Mouse (Mus musculus) ES-CJ7 (cell line): ENCODE measurements around the gene Tmem127.
A peak's percentile ranks its signal among the peaks of the same experiment; 100 is the strongest.
"Not testable (repeated sequence)": the region's sequence is repeated elsewhere in the genome, so short reads cannot be mapped to it uniquely, and the experiment has no call there.

Experiments
- DNase-seq: peaks from one replicate; pipeline ENCODE4 v3.0.0; 2011; ENCODE audit warnings: low read depth, low spot score

The Tmem127 gene

DNA sequence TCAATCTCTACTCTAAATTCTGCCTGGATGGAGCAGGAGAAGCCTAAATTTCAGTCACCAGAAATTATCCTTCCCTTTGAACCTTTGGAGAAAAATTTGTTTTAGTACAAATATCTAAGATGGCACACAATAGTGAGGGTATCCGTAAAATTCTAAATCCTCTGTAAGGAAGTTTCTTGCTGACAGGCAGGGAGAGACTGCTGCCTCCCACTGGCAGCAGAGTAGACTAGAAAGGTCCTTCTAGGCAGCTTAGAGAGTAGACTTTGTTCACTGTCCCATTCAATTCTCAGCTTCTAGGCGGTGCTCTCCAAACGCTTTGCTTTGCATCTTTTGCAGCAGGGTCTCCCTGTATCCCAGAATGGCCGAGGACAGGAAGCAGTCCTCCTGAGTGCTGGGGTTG is 20.1 kb downstream of the Tmem127 start:
- DNase-seq, result peak; percentile 25

DNA sequence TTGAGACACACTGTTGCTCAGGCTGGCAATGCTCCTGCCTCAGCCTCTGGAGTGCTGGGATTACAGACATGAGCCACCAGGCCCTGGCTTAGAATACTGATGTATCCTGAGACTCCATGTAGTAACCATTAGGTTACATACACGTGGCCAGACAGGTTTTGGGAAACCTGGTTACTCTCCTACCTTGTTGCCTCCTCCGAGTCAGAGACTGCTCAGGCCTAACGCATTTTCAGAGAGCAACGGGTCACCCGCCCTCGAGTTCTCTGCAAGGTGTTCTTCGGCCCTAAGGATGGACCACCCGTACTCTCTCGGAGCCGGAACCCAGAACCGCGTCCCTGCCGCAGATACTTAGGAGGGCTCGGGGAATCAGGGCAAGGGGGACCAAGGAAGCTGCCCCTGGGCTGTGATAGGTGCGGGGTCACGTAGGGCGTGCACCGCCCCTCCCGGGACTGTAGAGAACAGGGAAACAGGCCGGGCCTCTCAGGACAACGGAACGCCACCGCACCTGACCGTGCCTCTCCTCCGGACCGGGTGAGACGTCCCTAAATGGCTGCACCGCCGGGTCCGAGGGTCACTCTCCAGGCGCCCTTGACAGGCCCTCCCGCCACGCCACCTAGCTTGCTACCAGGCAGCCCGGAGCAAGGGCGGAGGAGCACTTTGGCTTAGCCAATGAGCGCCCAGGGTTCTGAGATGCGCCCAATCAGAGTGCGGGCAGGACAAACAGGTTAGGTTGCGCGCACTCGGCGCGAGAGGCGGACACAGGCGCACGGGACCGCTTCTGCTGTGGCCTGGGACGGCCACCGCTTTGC is 22.0 kb downstream of the Tmem127 start, which contains the start of gene Stard7:
Gene Stard7 (plus strand): TSS at position 728 of the 809 bp plus-strand sequence.
- DNase-seq, result peak; percentile 98

DNA sequence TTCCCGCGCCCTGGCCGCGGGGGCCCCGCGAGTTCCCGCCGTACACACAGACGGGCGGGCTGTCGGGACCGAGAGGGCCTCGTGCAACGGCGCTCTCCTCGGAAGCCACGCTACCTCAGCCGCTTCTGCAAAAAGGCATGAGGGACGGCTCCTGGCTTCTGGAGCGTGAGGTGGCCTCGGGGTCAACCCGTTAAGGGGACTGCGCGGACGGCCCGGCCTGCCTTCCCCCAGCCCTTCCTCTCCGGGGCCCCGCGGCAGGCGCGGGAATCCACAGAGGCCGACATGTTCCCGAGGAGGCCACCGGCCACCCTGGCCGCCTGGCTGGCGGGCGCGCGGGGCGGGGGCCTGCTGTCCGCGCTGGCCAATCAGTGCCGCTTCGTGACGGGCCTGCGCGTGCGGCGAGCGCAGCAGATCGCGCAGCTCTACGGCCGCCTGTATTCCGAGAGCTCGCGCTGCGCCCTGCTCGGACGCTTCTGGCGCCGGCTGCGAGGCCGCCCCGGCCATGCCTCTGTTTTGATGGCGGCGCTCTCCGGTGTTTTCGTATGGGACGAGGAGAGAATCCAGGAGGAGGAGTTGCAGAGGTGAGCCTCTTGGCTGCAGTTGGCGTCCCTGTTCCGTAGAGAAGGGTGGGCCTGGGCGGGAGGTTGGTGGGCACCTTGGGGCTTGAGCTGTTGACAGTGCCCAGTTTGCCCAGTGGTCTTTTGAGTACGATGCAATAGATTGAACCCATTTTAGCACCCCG is 22.8 kb downstream of the Tmem127 start:
- peak; percentile 63 for DNase-seq

DNA sequence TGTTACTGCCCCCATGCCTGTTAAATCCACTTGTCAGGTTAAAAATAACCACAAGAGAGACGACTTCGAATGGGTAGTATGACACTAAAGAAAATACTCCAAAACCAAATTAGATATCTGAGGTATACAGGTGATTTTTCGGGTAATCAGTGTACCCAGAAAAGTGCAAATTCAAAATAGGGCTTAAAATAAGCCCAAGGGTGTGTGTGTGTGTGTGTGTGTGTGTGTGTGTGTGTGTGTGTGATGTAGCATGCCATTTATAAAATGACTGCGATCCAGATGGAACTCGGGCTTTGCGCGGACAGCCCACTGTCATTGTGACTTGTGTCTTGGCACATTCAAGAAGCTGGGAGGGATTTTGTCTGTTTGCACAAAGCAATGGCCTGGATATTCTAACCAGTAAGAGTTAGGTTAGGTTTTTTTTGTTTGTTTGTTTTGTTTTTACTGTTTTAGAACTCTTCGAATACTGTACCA is 23.4 kb downstream of the Tmem127 start:
- no peak for DNase-seq

DNA sequence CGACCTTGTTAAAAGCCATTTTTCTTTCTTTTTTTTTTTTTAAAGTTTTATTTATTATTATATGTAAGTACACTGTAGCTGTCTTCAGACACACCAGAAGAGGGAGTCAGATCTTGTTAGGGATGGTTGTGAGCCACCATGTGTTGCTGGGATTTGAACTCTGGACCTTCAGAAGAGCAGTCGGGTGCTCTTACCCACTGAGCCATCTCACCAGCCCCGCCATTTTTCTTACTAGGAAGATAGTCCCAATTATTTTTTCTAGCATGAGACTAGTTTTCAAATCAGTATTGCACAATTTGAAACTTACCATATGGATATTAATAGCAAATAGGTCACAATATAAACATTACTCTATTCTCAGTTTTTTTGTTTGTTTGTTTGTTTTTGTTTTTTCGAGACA is 24.3 kb downstream of the Tmem127 start:
- not testable (repeated sequence) for DNase-seq

DNA sequence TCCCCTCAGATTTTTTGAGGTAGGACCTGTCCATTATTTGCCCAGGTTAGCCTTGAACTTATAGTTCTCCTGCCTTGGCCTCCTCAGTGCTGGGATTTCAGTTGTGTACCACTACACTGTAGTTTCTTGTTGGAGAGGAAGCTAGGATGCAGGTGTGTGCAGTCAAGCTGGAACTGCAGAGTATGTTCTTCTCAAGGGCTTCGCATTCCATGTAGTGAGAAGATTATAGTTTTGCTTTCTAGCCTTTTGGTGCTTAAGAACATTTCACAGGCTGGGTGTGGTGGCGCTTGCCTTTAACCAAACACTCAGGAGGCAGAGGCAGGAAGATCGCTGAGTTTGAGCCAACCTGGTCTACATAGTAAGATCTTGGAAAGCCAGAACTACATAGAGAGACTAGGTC is 25.1 kb downstream of the Tmem127 start:
- no peak for DNase-seq

DNA sequence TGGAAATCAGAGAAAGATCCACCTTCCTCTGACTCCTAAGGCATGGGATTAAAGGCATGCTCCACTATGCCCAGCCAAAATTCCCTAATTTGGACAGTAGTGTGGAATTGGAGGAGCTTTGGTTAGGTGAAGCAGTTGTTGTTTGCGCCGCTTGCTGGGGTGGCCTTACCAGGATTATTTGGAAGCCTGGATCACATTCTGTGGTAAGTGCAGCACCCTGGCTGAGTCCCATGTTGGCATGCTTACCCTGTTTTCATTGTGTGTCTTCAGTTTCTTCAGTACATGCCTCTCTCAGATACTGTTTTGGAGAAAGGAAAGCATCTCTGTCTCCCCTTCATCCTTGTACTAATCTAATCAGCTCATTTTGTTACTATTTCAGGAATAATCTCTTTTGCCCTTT is 26.9 kb downstream of the Tmem127 start:
- DNase-seq, result no peak

DNA sequence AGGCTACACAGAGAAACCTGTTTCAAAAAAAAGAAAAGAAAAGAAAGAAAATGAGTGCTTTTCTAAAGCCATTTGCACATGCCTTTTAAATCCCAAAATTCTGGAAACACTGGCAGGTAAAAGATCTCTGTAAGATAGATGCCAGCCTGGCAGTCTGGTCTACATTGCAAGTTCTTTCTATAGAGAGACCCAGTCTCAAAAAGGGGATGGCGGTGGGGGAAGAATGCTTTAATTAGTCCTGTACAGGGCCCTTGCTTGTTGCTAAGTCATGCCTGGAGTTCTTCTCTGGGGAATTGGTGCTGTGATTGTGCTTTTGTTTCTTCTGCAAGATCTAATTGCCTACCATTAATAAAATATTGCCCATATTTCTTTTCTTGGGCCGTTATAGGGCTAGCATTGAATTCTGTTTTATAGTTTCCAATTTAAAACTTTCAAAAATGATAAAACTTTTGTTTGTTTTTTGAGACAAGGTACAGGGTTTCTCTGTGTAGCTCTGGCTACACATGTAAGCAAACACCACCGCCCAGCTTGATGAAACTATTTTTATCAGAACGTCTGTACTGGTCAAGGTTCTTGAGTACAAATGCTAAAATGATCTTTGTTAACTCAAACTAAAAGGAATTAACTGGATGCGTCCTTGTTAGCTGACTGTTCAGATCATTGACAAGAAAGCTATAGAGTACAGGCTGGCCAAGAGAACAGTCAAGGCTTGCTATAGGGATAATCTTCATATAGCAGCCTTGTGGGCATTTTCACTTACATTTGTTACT is 28.0 kb downstream of the Tmem127 start:
- no peak for DNase-seq

DNA sequence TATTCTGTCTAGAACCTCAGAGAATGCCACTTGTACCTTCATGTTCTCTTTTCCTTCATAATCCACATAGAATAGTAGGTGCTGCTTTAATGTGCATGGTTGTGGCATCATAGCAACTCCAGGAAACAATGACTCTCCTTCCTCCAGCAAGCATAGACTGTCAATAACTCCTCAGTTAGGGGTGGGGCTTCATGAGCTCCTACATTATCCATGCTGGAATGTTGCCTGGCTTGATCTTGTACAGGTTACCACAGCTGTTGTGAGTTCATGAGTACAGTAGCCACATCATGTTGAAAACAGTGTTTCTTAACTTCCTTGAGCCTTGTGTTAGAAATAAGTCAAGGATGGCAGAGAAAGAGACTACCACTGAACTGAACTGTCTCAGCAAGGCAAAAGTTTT is 30.5 kb downstream of the Tmem127 start:
- DNase-seq, result no peak

DNA sequence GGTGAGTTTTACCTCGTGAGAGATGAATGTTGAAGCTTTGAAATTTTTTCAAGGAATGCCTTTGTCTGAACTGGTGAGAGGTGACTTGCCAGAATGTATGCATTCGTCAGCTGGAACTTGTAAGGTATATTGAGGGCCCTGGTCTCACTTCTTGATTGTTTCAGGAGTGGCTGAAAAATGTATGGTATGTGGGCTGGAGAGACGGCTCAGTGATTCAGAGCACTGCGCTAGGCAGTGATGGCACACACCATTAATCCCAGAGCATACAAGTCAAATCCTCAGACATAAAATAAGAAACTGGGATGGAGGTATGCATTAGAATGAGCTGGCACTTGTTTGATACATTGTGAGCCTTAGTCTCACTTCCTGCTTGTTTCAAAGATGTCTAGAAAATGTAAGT is 44.5 kb downstream of the Tmem127 start:
- DNase-seq, result no peak

DNA sequence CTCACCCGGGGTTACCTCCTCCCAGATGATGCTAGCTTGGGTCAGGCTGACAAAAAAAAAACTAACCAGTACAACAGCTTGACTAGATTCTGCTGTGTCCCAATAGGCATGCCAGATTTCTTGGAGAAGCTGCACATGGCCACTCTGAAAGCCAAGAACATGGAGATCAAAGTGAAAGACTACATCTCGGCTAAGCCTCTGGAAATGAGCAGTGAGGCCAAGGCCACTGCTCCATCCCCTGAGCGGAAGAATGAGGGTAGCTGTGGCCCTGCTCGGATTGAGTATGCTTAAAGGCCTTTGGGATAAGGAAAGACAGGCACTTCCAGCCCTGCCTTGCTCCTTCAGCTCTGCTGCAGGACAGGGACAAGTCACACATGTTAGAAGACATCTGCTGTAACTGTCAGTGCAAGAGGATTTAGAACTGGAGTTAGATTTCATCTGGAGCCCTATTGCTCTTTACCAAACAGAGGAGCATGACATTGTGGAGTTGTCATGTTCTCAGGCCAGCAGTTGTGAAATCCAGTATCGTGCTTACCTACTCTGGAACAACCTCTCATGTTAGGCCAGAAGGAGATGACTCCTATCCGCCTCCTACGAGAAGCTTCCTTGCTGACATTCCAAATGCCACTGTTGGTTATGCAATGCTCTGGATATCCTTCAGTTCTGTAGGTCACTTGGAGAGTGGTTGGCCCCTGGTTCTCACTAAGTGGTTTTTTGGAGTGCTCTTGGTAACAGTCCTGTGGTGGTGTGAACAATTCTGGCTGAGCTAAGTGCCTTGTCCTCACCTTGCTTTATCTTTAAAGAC is 49.5 kb downstream of the Tmem127 start:
- no peak for DNase-seq

DNA sequence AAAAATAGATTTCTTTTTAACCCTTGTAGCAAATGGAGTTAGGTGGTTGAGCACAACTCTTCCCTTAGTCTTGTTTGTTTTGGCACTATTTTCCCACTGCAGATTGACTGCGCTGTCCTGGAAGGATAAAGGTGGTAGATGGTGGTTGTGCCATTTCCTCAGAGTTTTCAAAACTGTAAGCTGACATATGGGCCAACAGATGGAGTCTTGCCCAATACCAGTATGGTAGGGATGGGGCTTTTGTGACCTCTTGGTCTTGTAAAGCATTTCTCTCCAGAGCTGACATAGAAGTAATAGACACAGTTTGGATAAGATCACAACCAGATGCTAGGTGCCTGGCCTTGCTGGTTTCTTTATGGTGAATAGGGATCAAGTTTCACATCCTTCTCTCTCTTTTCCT is 50.3 kb downstream of the Tmem127 start:
- no peak for DNase-seq

DNA sequence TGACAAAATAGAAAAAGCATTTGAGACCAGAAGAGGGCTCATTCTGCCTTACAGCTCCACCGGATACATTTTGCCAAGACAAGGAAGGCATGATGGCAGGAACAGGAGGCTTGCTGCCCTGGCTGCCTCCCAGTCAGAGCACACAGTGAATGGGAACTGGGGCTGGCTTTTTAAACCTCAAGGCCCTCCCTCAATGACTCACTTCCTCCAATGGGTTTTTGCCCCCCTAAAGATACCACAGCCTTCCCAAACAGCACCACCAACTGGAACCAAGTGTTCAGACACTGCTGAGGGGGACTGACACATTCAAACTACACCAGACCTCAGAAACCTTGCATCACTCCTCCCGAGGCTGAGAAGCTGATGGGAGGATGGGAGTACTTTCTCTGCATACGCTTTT is 53.0 kb downstream of the Tmem127 start:
- DNase-seq, result peak; percentile 51

DNA sequence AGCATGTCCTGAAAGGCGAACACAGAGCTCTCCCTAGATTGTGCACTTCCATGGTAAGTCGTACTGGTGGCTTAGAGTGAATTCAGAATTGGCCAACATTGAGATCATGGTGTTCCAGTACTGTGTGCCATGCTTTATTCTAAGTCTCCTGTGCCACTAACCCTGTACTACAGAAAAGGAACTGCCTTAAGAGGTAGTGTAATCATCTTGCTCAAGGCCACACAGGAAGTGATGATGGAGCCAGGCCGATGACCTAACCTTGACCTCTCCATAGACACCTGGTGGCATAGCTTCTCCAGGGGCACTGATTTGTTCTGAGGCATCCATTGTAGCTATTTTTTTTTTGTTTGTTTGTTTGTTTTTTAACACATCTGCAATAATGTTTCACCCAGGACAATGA is 54.2 kb downstream of the Tmem127 start:
- DNase-seq, result peak; percentile 12

DNA sequence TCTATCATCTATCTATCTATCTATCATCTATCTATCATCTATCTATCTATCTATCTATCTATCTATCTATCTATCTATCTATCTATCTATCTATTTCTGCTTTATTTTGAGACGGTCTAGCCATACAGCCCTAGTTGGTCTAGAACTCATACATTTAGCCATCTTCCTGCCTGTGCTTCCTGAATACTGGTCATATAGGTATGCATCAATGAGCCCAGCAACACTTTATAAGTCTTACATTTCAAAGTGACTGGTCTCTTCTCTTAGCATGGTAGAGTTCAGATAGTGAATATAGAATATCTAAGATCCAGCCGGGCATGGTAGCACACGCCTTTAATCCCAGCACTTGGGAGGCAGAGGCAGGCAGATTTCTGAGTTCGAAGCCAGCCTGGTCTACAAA is 56.5 kb downstream of the Tmem127 start:
- not testable (repeated sequence) for DNase-seq

DNA sequence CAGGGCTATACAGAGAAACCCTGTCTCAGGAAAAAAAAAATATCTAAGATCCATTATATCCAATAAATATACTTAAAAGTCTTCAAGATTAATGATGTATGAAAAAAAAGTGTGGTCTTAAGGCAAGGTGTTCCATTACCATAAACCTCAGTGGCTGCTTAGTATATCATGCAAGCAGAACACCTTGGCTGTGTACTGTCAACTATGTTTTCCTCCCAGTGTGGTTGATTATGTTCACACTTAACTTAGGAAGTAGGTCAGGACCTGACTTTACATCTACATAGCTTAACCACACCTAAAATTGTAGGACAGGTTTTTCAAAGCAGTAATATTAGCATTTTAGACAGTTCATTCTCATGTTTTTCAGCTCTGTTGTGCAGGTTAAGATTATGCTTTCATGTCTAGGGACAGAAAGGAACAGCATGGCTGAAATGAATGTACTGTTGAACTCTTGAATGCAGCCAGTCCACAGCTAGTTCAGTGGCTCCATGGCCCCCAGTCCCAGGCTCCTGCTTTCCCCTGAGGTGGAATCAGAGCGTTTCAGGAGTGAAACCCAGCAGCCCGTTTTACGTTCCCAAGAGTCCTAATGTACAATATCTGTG is 57.0 kb downstream of the Tmem127 start:
- DNase-seq, result no peak

DNA sequence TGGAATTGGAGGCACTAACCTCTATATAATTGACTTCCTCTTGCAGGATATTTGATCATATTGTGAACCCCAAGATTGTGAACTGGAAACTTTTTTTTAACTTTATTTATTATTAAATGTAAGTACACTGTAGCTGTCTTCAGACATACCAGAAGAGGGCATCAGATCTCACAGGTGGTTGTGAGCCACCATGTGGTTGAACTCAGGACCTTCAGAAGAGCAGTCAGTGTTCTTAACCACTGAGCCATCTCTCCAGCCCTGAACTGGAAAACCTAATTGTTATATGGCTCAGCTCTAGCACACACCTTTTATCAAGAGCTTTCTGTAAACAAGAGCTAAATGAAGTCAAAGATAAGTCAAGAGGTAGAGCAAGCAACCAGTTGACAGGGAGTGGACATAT is 58.4 kb downstream of the Tmem127 start:
- DNase-seq, result no peak

DNA sequence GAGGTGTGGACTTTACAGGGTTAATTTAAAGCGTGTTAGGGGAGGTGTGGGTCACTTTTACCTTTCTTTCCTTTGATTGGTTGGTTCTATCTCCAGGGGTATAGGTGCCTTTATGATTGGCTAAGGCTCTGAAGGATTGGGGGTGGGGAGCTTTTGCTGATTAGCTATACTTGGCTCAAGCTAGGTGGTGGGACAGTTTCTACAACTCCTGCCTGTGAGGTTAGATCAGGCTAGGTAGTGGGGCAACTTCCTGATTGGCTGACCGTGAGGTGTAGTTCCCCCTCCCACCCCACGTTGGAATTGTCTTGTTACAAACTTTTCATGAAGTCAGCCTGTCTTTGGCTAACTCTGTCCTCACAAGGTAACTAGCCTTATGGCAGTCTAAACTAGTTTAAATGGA is 59.5 kb downstream of the Tmem127 start:
- peak; percentile 69 for DNase-seq

DNA sequence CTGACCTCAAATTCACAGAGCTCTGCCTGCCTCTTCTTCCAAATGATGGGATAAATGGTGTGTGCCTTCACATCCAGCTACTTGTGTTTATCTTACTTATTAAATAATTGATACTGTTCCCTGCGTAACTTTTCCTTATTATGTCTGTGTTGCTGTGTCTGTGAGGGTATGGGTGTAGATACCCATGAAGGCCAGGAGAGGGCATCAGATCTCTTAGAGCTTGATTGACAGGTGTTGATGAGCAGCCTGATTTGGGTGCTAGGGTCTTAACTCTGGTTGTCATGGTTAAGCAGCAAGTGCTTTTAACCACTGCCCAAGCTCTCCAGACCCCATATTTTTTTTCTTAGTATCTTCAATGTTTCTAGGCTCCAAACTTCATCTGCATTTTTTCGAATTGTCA is 61.0 kb downstream of the Tmem127 start:
- DNase-seq, result peak; percentile 69

DNA sequence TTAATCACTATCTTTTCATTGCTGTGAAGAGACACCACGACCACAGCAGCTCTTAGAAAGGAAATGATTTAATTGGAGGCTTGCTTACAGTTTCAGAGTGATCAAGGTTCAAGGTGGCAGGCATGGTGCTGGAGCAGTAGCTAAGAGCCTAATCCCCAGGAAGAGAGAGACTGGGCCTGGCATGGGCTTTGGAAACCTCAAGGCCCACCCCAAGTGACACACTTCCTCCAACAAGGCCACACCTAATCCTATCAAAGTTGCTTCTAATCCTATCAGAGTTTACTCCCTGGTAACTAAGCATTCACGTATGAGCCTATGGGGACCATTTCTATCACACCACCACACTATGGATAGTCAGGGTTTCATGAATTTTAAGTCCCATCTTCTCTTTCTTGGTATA is 62.5 kb downstream of the Tmem127 start:
- DNase-seq, result no peak

DNA sequence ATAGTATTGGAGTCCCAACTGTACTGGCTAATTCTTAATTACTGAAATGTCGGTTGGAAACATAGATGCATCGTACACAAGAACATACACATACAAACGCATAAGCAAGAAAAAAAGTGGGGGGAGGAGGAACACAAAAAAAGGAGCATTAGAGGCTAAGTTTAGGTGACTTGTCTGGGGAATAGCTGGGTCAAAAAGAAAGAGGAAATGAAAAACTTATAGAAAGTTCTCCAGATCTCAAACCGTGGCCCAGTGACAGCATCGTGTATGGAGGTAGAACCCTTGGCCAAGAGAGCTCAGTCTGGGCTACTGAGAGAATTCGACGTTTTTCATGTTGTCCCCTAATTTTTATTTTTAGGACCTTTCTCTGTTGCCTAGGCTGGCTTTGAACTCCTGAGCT is 63.0 kb downstream of the Tmem127 start:
- DNase-seq, result no peak
